Mouse (Mus musculus) embryonic fibroblast, embryonic 13.5 days (primary cell): ENCODE data around the gene Wfdc6a.

Experiments used
- CTCF ChIP-seq: IDR thresholded peaks from 2 replicates; pipeline ENCODE4 v1.5.1; 2011; ENCODE audit warnings: mild to moderate bottlenecking, control low read depth, low read length, moderate library complexity, borderline replicate concordance; ENCODE audit not compliant: insufficient read depth
- POLR2A ChIP-seq: IDR thresholded peaks from 2 replicates; pipeline ENCODE4 v1.6.1; 2011; ENCODE audit warnings: low read depth, mild to moderate bottlenecking, control low read depth, low read length, moderate library complexity

GRCm38 (mm10) chr2:164593494-164593893 is 8.2 kb upstream of the Wfdc6a start, which contains the start of gene Eppin:
- TF ChIP-seq POLR2A (no peak), CTCF (no peak)
